Mouse (Mus musculus): ENCODE measurements around the gene Gas7. TPM values are rescaled to one million over a fixed set of nuclear protein-coding genes. Genes with fewer than 3 reads are reported as not detected.
A peak's percentile ranks its signal among the peaks of the same experiment; 100 is the strongest.

Gas7 gene
- total RNA-seq, 2 experiments from 2014 or later, result 398 to 444 TPM

DNA sequence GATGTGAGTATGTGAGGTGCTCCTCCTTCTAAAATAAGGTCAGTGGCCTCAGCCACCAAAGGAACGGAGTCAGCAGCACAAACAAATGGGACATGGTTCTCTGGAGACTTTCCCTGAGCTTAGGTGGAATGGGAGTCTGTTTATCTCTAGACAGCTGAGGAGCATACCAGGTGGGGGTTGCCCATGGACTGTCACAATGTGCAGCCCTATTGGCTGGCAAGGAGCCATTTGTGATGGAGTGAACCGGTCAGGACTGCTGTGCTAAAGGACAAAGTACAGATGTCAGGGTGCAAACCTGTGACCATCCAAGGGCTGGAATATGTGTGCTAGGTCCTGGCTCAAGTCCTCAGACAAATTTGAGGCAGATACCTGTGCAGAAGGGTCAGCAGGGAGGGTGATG is 173.3 kb downstream of the Gas7 start:
- DNase-seq, result no peak

DNA sequence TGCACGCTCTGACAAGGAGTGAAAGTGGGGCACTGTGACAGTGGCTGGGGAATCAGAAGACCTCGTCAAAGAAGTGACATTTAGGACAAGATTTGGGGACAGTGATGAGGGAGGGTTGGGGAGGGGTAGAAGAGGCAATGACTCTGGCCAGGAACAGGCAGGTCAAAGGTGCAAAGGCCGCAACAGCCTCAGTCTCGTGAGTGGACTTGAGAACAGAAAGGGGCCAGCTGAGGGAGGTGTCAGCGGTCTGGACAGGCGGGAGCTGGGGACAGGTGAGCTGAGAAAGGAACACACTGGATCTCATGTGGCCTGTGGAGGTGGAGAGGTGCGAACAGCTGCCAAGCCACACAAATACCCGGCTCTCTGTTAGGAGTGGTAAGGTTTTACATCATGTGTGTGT is 177.7 kb downstream of the Gas7 start:
- DNase-seq, result no peak

DNA sequence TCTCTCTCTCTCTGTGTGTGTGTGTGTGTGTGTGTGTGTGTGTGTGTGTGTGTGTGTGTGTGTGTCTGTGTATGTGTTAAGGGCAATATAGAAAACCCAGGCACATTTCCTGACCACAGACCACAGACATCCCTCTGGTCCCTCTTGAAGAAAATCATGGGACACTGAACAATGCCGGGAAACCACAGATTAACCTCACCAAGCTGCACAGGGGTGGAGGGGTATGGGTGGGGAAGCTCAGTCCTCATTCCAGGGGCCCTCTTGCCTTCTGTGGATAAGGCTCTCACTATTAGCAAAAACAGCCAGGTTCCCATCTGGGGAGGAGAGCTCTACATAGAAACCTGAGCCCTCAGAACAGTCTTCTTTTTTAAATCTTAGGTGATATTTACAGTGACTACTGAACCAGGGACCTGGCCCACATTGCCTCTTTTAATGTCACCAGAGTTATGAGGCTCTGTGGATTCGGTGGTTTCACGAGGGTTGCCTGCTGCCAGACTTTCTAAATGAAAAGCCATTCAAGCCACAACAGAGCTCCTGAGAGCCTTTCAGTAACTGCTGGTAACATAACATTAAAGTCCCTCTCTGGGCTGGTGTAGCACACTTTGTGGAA is 178.5 kb downstream of the Gas7 start:
- no peak for DNase-seq

DNA sequence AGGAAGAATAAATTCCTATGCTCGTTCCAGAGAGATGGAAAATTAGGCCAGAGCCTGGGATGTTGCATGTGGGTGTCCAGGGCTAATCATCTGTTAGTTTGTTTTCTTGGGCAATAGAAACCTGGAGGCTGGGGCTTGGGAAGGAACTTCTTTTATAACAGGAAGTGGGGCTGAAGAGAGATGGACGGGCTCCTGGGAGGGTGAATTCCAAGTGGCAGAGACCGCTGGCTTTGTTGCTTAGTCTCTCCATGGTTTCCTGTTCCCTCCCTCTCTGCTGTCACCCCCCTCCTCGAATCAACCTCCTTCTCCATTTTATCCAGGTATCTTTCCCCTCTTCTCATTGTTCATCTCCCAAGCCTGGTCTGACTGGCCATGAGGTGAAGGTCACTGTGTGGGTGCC is 181.0 kb downstream of the Gas7 start:
- no peak for DNase-seq

DNA sequence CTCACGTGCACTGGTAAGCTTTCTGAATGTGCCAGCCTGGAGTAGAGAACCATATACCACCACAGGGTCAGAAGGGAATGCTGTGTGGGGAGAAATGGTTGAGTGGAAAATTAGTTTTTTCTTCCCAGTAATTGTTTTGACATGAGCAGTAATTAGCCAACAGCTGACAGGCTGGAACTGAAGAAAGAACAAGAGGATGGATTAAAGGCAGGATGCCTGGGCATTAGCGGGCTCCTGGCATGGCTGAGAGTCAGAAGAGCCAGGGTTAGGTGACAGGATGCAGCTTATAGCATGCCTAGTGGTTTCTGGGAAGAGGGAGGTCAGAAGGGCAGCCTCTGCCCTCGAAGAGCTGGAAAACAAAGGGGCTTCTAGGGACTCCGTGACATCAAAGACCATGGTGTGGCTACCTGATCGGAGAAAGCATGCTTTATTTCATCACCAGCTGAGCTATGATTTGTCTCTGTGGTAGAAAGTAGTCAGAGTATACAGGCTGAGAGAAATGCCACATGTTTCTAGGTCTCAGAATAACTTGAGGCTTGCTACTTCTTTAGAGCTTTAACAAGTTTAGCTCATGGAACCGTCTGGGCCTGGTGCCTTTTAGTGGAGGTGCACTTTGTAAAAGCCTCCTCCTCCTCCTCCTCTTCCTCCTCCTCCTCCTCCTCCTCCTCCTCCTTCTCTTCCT is 181.8 kb downstream of the Gas7 start:
- no peak for DNase-seq

DNA sequence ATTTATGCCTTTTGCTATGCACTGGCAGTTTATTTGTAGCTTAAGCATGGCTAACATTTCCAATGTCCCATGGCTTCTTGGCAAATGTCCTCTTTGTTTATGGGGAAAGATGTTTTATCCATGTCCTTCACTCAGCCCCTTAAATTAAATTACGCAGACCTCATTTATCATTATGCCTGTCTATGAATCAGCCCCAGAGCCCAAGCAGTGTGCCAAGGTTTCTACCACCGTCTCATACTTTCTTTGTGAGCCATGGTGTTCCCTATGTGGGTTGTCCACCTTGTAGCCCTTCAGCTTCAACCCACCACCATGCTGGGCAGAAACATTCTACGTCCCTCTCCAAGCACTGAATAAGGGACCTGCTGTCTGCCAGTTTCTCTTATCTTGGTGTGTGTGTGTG is 183.2 kb downstream of the Gas7 start:
- no peak for DNase-seq

- DNase-seq, result no peak
Measured at GRCm38 (mm10) chr11:67640299-67640698, 185.1 kb downstream of the Gas7 start.

DNA sequence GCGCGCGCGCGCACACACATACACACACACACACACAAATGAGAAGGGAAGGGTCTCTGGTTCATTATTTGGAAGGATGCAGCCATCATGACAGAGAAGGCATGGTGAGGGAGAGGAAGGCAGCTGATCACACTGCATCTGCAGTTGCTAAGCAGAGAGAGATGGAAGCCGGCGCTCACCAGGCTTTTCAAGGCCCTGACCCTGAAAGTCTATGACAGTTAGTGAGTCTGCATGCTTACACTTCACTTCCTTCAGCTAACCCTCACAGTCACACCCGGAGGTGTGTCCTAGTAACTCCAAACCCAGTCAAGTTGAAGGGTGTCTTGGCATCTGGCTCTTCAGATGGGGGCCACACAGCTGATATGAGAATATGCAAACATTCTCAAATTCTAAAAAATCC is 187.2 kb downstream of the Gas7 start:
- DNase-seq, result no peak

DNA sequence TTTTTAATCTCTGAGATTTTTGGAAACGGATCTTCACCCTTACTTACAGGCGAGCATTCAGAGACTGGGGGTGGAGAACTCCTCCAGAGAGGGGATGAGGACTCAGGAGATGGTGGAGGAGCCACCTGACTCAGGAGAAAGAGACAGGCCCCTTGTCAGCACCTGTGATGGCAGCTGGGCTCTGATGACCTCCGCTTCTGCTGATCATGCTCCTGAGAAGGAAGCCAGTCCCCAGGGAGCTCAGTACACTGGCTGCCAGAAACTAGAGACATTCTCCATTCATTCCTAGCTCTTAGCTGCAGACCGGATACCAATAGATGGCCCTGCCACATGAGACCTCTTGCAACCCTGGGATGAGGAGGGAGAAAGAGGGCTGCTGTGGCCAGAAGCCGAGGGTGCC is 187.6 kb downstream of the Gas7 start:
- DNase-seq, result no peak

GRCm38 (mm10) chr11:67643465-67643864 is 188.2 kb downstream of the Gas7 start:
- no peak for DNase-seq

- no peak for DNase-seq
Measured at GRCm38 (mm10) chr11:67644632-67645149, 189.5 kb downstream of the Gas7 start.

DNA sequence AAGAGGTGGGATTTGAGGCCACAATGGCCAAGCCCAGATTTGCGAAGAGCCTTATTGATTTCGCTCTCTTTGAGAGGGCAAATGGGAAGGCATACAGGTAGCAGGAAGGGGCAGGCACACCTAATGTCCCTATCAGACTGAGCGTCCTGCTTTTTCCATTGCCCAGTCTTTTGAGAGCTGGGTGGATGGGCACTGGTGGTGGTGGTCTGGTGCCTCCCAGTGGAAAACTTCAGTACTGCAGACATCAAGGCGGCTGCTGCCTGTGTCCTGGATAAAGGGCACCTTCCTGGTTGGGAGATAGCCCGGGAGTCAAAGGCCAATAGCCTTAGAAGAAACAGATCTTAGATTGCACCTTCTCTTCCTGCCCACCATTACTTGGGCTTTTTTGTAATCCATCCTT is 192.5 kb downstream of the Gas7 start:
- DNase-seq, result peak; percentile 70

DNA sequence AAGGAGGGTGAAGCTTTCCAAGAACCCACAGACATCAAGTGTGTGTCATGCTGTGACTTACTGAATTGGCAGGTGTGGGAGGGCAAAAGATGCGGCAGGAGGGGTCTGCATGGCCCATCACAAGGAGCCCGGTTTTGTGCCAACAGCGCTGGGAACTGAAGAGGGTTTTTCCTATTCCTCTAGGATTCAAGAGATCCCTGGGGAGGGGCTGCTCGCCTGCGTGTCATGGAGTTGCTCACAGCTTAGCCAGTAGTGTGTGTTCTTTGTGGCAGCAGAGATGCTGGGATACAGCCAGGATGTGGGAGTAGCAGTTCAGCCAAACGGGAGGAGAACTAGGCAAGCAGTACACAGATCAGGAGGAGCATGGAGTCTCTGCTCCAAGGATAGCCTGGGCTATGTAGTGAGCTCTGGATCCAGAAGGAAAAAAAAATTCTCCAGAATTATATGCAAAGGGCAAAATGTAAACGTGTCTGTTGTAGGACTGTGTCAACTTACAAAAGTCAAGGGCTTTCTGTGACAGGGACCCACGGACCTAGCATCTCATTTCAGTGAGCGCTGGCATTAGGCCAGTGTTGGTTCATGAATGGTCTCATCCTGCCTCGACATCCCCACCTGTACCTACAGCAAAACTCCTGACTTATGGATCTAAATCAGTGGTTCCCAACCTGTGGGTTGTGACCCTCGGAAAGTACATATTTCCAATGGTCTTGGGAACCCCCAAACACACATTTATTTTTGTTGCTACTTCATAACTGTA is 193.6 kb downstream of the Gas7 start:
- DNase-seq, result peak; percentile 71 to 73

- DNase-seq, result no peak
Measured at GRCm38 (mm10) chr11:67649971-67650707, 194.9 kb downstream of the Gas7 start.

GRCm38 (mm10) chr11:67651731-67652130 is 196.5 kb downstream of the Gas7 start:
- no peak for DNase-seq

- DNase-seq, result peak in 1 of 2 experiments; percentile 44
Measured at GRCm38 (mm10) chr11:67652194-67652892, 197.1 kb downstream of the Gas7 start.

DNA sequence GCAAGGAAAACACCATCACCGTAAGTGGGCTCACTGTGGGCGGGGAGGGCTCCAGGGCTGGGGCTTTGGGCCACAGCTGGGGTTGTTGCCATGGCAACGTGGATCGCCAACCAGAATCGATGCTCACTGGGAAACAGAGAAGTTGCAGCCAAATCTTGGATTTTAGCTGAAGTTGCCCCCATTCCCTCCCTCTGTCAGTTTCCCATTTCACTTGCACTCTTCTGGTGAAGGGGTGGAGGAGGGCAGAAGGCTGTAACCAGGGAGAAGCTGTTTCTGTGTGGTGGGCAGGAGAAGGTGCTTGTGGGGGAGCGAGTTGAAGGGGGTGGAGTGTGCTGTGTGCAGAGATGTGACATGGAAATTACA is 197.6 kb downstream of the Gas7 start:
- DNase-seq, result no peak

GRCm38 (mm10) chr11:67653521-67654090 is 198.4 kb downstream of the Gas7 start:
- DNase-seq, result no peak

GRCm38 (mm10) chr11:67654514-67654913 is 199.3 kb downstream of the Gas7 start:
- no peak for DNase-seq

- DNase-seq, result peak; percentile 64 to 66
Measured at GRCm38 (mm10) chr11:67655236-67655959, 200.2 kb downstream of the Gas7 start.

DNA sequence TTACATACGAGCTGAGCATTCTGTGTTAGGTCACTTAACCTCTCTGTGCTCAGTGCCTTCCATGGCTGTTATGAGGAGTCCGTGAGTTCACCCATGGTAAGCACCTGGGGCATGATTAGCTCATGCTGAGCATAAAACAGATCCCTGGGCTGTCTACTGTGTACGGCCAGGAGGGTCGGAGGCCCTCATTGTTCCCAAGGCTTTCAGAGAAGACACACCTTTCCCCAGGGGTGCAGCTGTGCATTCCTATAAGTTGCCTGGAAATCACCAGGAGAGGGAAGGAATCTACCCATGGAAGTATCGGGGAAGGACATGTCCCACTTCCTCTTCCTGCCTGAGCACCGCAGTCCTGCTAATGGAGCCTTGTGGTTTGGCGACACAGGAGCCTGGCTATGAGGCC is 201.1 kb downstream of the Gas7 start:
- DNase-seq, result no peak
